Mouse (Mus musculus): Measurements from ENCODE around the gene Cd80.

- no peak for TF ChIP-seq CTCF (IDR thresholded peaks at IDR 0.05; ENCODE audit: extremely low read depth, insufficient read depth, low read length)
- TF ChIP-seq POLR2A (IDR thresholded peaks at IDR 0.05; ENCODE audit: extremely low read depth, insufficient read depth, low read length) = peak; percentile 83
Observed at GRCm38 (mm10) chr16:38452442-38453202, 2.7 kb upstream of the Cd80 start, which contains the start of gene Adprh.

All from cortical plate, adult 2 months (tissue).